Mouse (Mus musculus): Measurements from ENCODE around the gene Gm10295.
A peak's percentile ranks its signal among the peaks of the same experiment; 100 is the strongest.

Gene Gm10295

DNA sequence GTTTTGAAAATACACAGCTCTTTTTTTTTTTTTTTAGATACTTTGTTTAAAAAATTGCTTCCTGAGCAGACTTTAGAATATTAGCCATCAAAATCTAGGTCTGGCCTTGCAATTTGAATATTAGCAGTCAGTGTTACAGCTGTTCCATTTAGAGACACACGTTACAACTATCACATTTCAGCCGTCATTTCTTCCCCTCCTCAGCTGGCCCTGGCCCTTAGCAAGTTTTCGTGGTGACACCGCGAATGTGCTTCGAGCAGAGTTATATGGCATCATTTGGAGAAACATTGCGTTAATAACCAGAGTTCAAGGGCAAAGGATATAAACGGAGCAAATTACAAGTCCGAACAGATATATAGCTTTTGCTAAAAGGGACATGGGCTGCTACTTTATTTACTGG is 2.4 kb downstream of the Gm10295 start:
- no peak for DNase-seq

DNA sequence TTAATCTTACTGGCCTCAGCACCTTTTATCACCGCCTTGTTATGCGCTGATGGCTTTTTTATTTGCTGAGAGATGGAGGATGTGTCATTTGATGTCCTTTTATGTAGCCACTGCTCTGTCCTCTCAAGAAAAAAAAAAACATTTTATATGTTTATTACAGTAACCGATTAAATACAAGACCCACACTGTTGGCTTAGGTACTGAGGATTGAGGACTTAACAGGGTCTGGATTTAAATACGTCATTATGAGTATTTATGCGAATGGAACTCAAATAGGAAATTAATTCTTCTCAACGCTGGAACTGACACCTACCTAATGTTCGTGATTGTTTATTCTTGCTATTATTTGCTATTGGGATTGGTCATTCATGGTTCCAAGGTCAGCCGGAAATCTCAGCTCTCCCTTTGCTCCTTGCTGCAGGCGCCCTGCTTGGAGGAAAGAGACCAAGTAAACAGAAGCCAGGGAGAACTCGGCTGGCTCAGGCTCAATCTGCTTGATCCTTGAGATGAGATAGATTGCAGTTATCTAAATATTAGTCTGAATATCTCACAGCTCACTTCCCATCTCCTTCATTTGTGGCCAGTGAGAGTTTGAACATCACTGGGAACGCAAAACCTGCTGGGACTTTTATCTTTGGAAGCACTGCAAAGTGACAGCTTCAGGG is 26.2 kb downstream of the Gm10295 start:
- DNase-seq, result no peak

DNA sequence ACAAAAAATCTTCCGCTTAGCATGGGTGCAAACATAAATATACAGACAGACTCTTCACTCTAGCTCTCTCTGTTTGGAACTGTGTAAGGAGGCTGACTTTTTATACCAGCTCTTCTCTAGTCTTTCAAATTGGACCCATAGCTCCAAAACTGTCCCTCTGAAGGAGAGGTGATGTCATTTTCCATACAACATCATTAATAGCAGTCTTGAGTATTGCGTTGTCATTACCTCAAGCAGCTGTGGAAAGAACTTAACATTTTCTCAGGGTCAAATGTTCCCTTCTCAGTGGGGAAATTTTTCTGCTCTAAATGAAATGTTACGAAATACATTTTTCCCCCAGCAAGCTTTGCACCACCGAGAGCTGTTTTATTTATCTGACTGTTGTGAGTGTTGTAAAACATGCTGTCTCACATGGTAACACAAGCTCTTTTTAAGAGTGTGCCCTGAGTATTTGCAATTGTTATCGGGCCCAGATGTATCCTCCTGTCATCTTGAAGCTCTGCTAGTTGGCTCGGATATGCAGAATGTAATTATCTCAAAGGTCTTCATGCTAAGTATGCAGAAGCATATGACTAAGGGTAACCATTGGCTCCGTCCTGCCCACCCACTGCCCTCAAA is 38.0 kb downstream of the Gm10295 start:
- DNase-seq, result no peak

DNA sequence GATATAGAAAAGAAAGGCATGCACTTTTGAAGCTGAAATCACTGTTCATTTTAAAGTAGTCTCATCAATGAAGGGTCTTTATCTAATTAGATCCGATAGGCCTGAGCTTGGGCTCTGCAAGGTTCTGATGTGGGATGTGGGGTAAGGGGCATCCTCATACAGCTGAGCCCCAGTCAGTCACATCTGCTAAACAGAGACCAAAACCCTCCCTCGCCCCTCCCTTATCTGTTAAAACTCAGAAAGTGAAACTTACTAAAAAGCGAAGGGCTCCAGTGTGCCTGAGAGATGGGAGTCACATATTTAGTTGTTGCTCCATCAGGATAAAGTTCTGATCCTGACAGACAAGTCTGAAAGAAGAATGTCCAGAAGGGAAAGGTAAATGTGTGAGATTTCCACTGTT is 38.9 kb downstream of the Gm10295 start:
- DNase-seq, result peak in 1 of 2 experiments; percentile 23

DNA sequence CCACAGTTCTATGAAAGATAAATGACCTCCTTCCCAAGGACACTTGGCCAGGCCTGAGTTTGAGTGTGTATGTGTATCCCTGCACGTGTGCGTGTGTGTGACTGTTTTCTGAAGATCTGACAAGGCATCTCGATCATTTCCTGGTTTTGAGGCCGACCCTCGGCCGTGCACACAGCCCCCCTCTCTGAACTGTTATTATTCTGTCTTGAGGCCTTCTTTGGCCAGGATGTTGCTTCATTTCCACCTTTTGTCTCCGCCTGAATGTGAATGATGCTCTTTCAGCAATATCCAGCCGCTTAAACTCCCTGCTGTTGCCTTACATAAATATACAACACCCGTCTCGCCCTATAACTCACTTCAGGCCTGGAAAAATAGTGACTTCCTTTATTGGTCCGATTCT is 39.9 kb downstream of the Gm10295 start:
- peak; percentile 70 to 86 for DNase-seq

DNA sequence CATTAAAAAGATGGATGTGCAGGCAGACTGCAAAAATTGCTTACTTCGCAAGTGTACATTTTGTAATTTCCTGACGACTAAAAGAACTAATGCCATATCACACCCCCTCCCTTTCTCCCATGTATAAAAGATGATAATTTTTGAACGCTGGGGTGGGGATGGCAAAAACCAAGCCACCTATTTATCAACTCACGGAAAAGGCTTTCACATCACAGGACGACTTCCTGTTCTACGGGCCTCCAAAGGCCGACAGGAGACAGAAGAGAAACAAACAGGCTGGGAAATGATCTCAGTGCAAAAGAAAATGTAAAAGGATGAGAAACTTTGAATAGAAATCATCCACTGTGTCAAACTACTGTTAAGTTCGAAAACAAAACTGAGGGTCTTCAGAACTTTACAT is 43.2 kb downstream of the Gm10295 start:
- DNase-seq, result peak; percentile 21 to 52

DNA sequence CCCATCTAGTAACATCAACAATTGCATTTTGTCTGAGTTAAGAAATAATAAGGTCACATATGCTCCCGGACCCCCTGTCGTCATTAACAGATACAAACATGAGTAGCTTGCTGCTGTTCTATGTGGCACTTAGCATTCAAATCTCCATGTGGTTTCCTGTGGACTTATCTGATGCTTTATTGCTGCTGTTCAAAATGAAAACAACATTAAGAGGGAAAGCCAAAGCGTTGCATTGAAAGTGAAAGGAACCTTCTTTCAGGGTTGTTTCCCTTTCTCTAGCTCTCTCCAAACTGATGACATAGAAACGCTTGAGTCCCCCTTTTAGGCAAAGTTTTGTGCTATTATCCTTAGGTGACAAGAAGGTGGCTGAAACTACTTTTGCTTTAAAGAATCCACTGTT is 48.6 kb downstream of the Gm10295 start:
- no peak for DNase-seq
